Mouse (Mus musculus): ENCODE results near the gene Ifi214. TPM values are rescaled to one million over a fixed set of nuclear protein-coding genes. Genes with fewer than 3 reads are reported as not detected.
"Not testable (repeated sequence)": the region's sequence is repeated elsewhere in the genome, so short reads cannot be mapped to it uniquely, and the experiment has no call there.

Ifi214 gene
- total and polyA plus RNA-seq, 2 experiments from 2014 or later: not detected

DNA sequence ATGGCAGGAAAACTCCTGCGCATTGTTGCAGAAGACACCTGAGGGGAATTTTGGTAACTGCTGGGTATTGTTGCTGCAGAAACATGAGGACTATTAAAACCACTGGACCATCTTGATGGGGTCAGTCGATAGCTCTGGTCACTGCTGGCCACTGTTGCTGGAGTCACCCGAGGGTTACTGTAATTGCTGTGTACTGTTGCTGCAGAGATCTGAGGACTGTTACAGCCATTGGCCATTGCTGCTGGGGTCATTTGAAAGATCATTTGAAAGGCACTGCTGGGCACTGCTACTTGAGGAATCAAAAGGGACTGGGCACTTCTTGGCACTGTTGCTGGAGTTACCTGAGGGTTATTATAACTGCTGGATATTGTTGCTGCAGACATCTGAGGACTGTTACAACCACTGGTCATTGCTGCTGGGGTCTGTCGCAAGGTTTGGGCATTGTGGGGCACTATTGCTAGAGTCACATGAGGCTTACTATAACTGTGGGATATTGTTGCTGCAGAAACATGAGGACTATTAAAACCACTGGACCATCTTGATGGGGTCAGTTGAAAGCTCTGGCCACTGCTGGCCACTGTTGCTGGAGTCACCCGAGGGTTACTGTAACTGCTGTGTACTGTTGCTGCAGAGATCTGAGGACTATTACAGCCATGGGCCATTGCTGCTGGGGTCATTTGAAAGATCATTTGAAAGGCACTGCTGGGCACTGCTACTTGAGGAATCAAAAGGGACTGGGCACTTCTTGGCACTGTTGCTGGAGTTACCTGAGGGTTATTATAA, 55.2 kb downstream of the Ifi214 start:
- H3K4me1 ChIP-seq (ENCODE audit: insufficient read depth, low read length); H3K27ac ChIP-seq; H3K9me3 ChIP-seq (ENCODE audit: low read length); H3K4me2 ChIP-seq (ENCODE audit: low read depth, low read length); ATAC-seq; H3K36me3 ChIP-seq (ENCODE audit: insufficient read depth, low read length); H3K9ac ChIP-seq (replicated peaks; ENCODE audit: low read length); H3K27me3 ChIP-seq (ENCODE audit: insufficient read depth, low read length); DNase-seq (ENCODE audit: low spot score); H3K4me3 ChIP-seq (ENCODE audit: low read length): not testable (repeated sequence)
- 93% methylated on average over 5 of the region's 5 CpGs for WGBS

Small RNA genes lying within 50 kb of the gene (microRNA-seq; reads per million reads assigned to microRNA genes)
- gene Gm44481: 0 reads per million in 2 experiments

Other genes with a start within 250 kb of the Ifi214 start
- gene Ackr1, start 202.2 kb downstream of the Ifi214 start, total RNA-seq (2014; rRNA removed): 51.7 and 55.2 TPM in 2 replicates
- gene Ackr1, start 202.2 kb downstream of the Ifi214 start, polyA plus RNA-seq (2015; fragmentation: Nextera tagmentation; extraction: Ambion mirVana): 18.7 and 21.5 TPM in 2 replicates
- 1.6 and 19.1 TPM in 2 replicates for gene Aim2, start 185.1 kb downstream of the Ifi214 start, total RNA-seq (2014; rRNA removed)
- gene Aim2, start 185.1 kb downstream of the Ifi214 start, polyA plus RNA-seq (2015; fragmentation: Nextera tagmentation; extraction: Ambion mirVana): 1.4 and 1.9 TPM in 2 replicates
- 533 and 565 TPM in 2 replicates for gene Cadm3, start 168.3 kb downstream of the Ifi214 start, total RNA-seq (2014; rRNA removed)
- 52.5 and 53.1 TPM in 2 replicates for gene Cadm3, start 168.3 kb downstream of the Ifi214 start, polyA plus RNA-seq (2015; fragmentation: Nextera tagmentation; extraction: Ambion mirVana)
- 0.07 and 0.21 TPM in 2 replicates for gene Ifi206, start 44.9 kb downstream of the Ifi214 start, total RNA-seq (2014; rRNA removed)
- gene Ifi206, start 44.9 kb downstream of the Ifi214 start, polyA plus RNA-seq (2015; fragmentation: Nextera tagmentation; extraction: Ambion mirVana): 0.05 TPM in 1 of 2 replicates, not detected in the other
- gene Ifi213, start 63.3 kb upstream of the Ifi214 start, total RNA-seq (2014; rRNA removed): 0.14 TPM in 1 of 2 replicates, not detected in the other
- 0.09 and 0.18 TPM in 2 replicates for gene Ifi213, start 63.3 kb upstream of the Ifi214 start, polyA plus RNA-seq (2015; fragmentation: Nextera tagmentation; extraction: Ambion mirVana)
- 0.16 TPM in 1 of 2 replicates, not detected in the other for gene Ifi209, start 95.0 kb upstream of the Ifi214 start, total RNA-seq (2014; rRNA removed)
- gene Ifi209, start 95.0 kb upstream of the Ifi214 start, polyA plus RNA-seq (2015; fragmentation: Nextera tagmentation; extraction: Ambion mirVana): not detected in 2 replicates
- gene Ifi208, start 137.7 kb upstream of the Ifi214 start, total RNA-seq (2014; rRNA removed): 0.10 TPM in 1 of 2 replicates, not detected in the other
- not detected in 2 replicates for gene Ifi208, start 137.7 kb upstream of the Ifi214 start, polyA plus RNA-seq (2015; fragmentation: Nextera tagmentation; extraction: Ambion mirVana)
- 0.43 and 0.94 TPM in 2 replicates for gene Ifi207, start 205.8 kb upstream of the Ifi214 start, total RNA-seq (2014; rRNA removed)
- 0.28 and 0.29 TPM in 2 replicates for gene Ifi207, start 205.8 kb upstream of the Ifi214 start, polyA plus RNA-seq (2015; fragmentation: Nextera tagmentation; extraction: Ambion mirVana)
- 0.26 and 0.50 TPM in 2 replicates for gene Ifi204, start 231.0 kb upstream of the Ifi214 start, total RNA-seq (2014; rRNA removed)
- gene Ifi204, start 231.0 kb upstream of the Ifi214 start, polyA plus RNA-seq (2015; fragmentation: Nextera tagmentation; extraction: Ambion mirVana): 1.2 TPM in 2 replicates